Mouse (Mus musculus) cortical plate, adult 2 months (tissue): ENCODE data around the gene Trpc7.

Experiments used
- CTCF ChIP-seq: fragments of 200-500 bp; IDR thresholded peaks from 2 replicates; pipeline ENCODE4 v1.5.1; 2011; ENCODE audit warnings: mild to moderate bottlenecking, control low read depth, low read length; ENCODE audit not compliant: insufficient read depth; ENCODE audit errors: extremely low read depth
- POLR2A ChIP-seq: fragments of 200-500 bp; IDR thresholded peaks from 2 replicates; pipeline ENCODE4 v1.6.1; 2011; ENCODE audit warnings: mild to moderate bottlenecking, low read length, control low read depth; ENCODE audit not compliant: insufficient read depth; ENCODE audit errors: extremely low read depth

DNA sequence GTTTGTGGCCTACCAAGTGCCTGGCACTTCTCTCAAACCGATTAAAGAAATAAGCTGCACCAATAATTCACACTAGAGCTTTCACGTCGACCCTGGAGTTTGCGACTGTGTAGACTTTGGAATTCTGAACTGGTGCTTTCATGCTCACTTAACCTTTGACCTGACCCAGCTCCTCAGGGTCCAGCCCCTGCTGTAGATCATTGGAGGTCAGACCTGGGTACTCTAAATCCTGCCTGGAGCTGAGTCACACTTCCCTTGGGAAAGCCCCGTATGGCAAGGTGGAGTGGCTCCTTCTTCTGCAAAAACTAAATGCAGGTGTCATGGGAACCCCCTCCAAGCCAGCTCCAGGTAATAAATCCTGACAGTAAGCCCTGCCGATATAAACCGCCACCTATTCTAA lies 5.9 kb downstream of the Trpc7 start:
- TF ChIP-seq CTCF (no peak), POLR2A (no peak)
